Mouse (Mus musculus) lung, embryonic 16.5 days (tissue): ENCODE data around the gene St6gal1. TPM values are rescaled to one million over a fixed set of nuclear protein-coding genes. Genes with fewer than 3 reads are reported as not detected.

ENCODE experiments used
- polyA plus RNA-seq: library from polyadenylated mRNA; unstranded; fragments of >200 nt; fragmentation: Nextera tagmentation; extraction: Ambion mirVana; gene quantifications from 2 replicates; pipeline ENCODE4 v1.2.1, GENCODE M21; 2015

The St6gal1 gene
- polyA plus RNA-seq, 1 experiment from 2014 or later: 56.2 TPM

Other genes with a start within 250 kb of the St6gal1 start
- 2.4 TPM in 1 of 2 replicates, not detected in the other for gene Kng2, start 195.3 kb upstream of the St6gal1 start, polyA plus RNA-seq
- gene Kng1, start 166.9 kb upstream of the St6gal1 start, polyA plus RNA-seq: 1.2 and 13.7 TPM in 2 replicates
- gene Eif4a2, start 117.3 kb upstream of the St6gal1 start, polyA plus RNA-seq: 203 and 205 TPM in 2 replicates
- gene Rfc4, start 97.0 kb upstream of the St6gal1 start, polyA plus RNA-seq: 108 and 123 TPM in 2 replicates
- gene Adipoq, start 78.2 kb upstream of the St6gal1 start, polyA plus RNA-seq: 0.73 TPM in 1 of 2 replicates, not detected in the other
- not detected in 2 replicates for gene Rtp1, start 204.4 kb downstream of the St6gal1 start, polyA plus RNA-seq